In genomic region chr3:60496197-60496596, GRCm38 (mm10) we compare ENCODE assay signal across 15 mouse cellular contexts. TPM values are rescaled to one million over a fixed set of nuclear protein-coding genes. Genes with fewer than 3 reads are reported as not detected.
DNase-seq lines count a peak whose midpoint lies in the region; ATAC-seq and TF ChIP-seq lines count a peak whose summit lies in the region.
"Had no signal": no experiment of that assay in that cellular context is flagged by ENCODE, and none has a peak within 500 bp of the region (broad histone marks: within the 10 kb centered on the region; RNA-seq: fewer than 3 reads in every experiment).

No protein-coding gene starts in this region.

- H3K4me2 ChIP-seq in myocyte (ENCODE audit: low read depth), result peak overlapping the region; percentile 14
- H3K4me2 ChIP-seq in midbrain, embryonic 15.5 days, result no peak overlapping the region
- H3K4me2 ChIP-seq: heart, embryonic 13.5 days; intestine, embryonic 15.5 days had no signal

- H3K4me1 ChIP-seq in spleen, adult 2 months (ENCODE audit: control insufficient read depth, insufficient read depth, insufficient read length), result peaks cover 20% of the 10 kb centered on the region
- peaks cover 14% of the 10 kb centered on the region for H3K4me1 ChIP-seq in midbrain, embryonic 15.5 days

- H3K9me3 ChIP-seq in midbrain, embryonic 15.5 days, result no peaks in the 10 kb centered on the region
- H3K9me3 ChIP-seq: forebrain, embryonic 10.5 days; heart, embryonic 13.5 days; intestine, embryonic 15.5 days had no signal

- no peak for DNase-seq in spleen, adult 2 months (ENCODE audit: low read depth in 1 of 2, low spot score in 2 of 2)
- no peak for DNase-seq in spleen, postnatal 14 days (ENCODE audit: low spot score in 2 of 2)
- DNase-seq in Muller cell, postnatal 12 days (ENCODE audit: inconsistent ontology term), result no peak
- no peak for DNase-seq in embryo, embryonic 9.5 days (ENCODE audit: extremely low spot score)
- DNase-seq: gastrocnemius, postnatal 25 days; lung, postnatal 10 days; right cerebral cortex, postnatal 4 days had no signal

- peak; percentile 17 for ATAC-seq in common myeloid progenitor, adult 5-6 weeks (replicated peaks; ENCODE audit: low read depth, poor library complexity, severe bottlenecking)
- no peak for ATAC-seq in midbrain, embryonic 15.5 days (replicated peaks)
- ATAC-seq: intestine, embryonic 15.5 days had no signal

- TF ChIP-seq POLR2A in spleen, adult 2 months (IDR thresholded peaks at IDR 0.05; ENCODE audit: low read depth, low read length), result no peak
- no peak for TF ChIP-seq POLR2A in myocyte (IDR thresholded peaks at IDR 0.05; ENCODE audit: insufficient read length, low read depth)

- H3K27ac ChIP-seq in spleen, adult 2 months (ENCODE audit: insufficient read depth, low read length), result peak overlapping the region; percentile 13; the same call in 1 of the 2 replicates
- H3K27ac ChIP-seq in midbrain, embryonic 15.5 days, result no peak overlapping the region
- H3K27ac ChIP-seq: forebrain, embryonic 10.5 days; heart, embryonic 13.5 days; intestine, embryonic 15.5 days; layer of hippocampus, adult 2 months; left cerebral cortex, adult 2 months had no signal

- no peaks in the 10 kb centered on the region for H3K27me3 ChIP-seq in spleen, adult 2 months (ENCODE audit: control insufficient read depth, insufficient read depth, low read length)
- H3K27me3 ChIP-seq in myocyte (ENCODE audit: control insufficient read depth, insufficient read depth, insufficient read length), result no peaks in the 10 kb centered on the region
- no peaks in the 10 kb centered on the region; the same call in 1 of the 2 replicates for H3K27me3 ChIP-seq in midbrain, embryonic 15.5 days (replicated peaks)
- H3K27me3 ChIP-seq: heart, embryonic 13.5 days; intestine, embryonic 15.5 days had no signal

- no peaks in the 10 kb centered on the region for H3K79me2 ChIP-seq in myocyte (ENCODE audit: control insufficient read depth, insufficient read depth)

- H3K9ac ChIP-seq in midbrain, embryonic 15.5 days, result no peak overlapping the region
- H3K9ac ChIP-seq: heart, embryonic 13.5 days; intestine, embryonic 15.5 days had no signal

- WGBS in spleen, adult 2 months, result 28% methylated on average over 5 of the region's 5 CpGs
- 91% methylated on average over 5 of the region's 5 CpGs for WGBS in midbrain, embryonic 15.5 days

- TF ChIP-seq CTCF in spleen, adult 2 months (IDR thresholded peaks at IDR 0.05; ENCODE audit: extremely low read depth, insufficient read depth, insufficient read length, insufficient replicate concordance), result no peak

- no peak overlapping the region for H3K4me3 ChIP-seq in spleen, adult 2 months (ENCODE audit: extremely low read depth, insufficient read depth, insufficient read length)
- H3K4me3 ChIP-seq in myocyte, result no peak overlapping the region
- H3K4me3 ChIP-seq in midbrain, embryonic 15.5 days, result no peak overlapping the region
- H3K4me3 ChIP-seq: forebrain, embryonic 10.5 days; heart, embryonic 13.5 days; intestine, embryonic 15.5 days; layer of hippocampus, adult 2 months; left cerebral cortex, adult 2 months had no signal

- H3K36me3 ChIP-seq in spleen, adult 2 months (ENCODE audit: control insufficient read depth, insufficient read depth, low read length), result no peaks in the 10 kb centered on the region
- no peaks in the 10 kb centered on the region for H3K36me3 ChIP-seq in myocyte (ENCODE audit: control insufficient read depth, insufficient read depth)
- H3K36me3 ChIP-seq in midbrain, embryonic 15.5 days (replicated peaks), result no peaks in the 10 kb centered on the region
- H3K36me3 ChIP-seq: forebrain, embryonic 10.5 days; heart, embryonic 13.5 days; intestine, embryonic 15.5 days had no signal

- no peak overlapping the region for H3ac ChIP-seq in myocyte (ENCODE audit: control insufficient read depth, insufficient read length)

TF ChIP-seq in myocyte, 11 proteins besides CTCF, POLR2A, EP300 and RAD21:
- no peak for TF ChIP-seq MYOG (IDR thresholded peaks at IDR 0.05; ENCODE audit: control insufficient read depth in 1 of 3, insufficient read depth in 1 of 3, insufficient read length in 2 of 3, low read depth in 2 of 3)
- TF ChIP-seq TCF3 (IDR thresholded peaks at IDR 0.05; ENCODE audit: insufficient read length, low read depth), result no peak
- TF ChIP-seq MYOD1 (IDR thresholded peaks at IDR 0.05; ENCODE audit: control insufficient read depth in 1 of 3, insufficient read length in 2 of 3, low read depth in 2 of 3), result no peak
- TF ChIP-seq SRF (IDR thresholded peaks at IDR 0.05; ENCODE audit: control insufficient read depth, insufficient read length, low read depth), result no peak
- TF ChIP-seq CEBPB (IDR thresholded peaks at IDR 0.05; ENCODE audit: insufficient read depth, poor library complexity, severe bottlenecking), result no peak
- no peak for TF ChIP-seq E2F4 (IDR thresholded peaks at IDR 0.05; ENCODE audit: insufficient read depth)
- TF ChIP-seq MAX (IDR thresholded peaks at IDR 0.05; ENCODE audit: low read depth), result no peak
- TF ChIP-seq TCF12 (IDR thresholded peaks at IDR 0.05; ENCODE audit: insufficient read depth, poor library complexity, severe bottlenecking), result no peak
- no peak for TF ChIP-seq USF1 (IDR thresholded peaks at IDR 0.05; ENCODE audit: low read depth)
- TF ChIP-seq POLR2AphosphoS2 (IDR thresholded peaks at IDR 0.05; ENCODE audit: insufficient read length, low read depth), result no peak
- TF ChIP-seq REST (IDR thresholded peaks at IDR 0.05; ENCODE audit: insufficient read depth, insufficient read length), result no peak

RNA-seq across cellular contexts. Expression of gene Mbnl1, which starts 23.6 kb away (rescaled TPM):
- polyA plus RNA-seq in spleen, adult 2 months (2012; rRNA removed), result 159 and 196 TPM in 2 replicates
- 788 and 813 TPM in 2 replicates for total RNA-seq in common myeloid progenitor, adult 5-6 weeks (2017)
- polyA plus RNA-seq in myocyte (2012; fragmentation: generic; extraction: Trizol), result 24.7 TPM
- polyA plus RNA-seq in midbrain, embryonic 15.5 days (2015; fragmentation: Nextera tagmentation; extraction: Ambion mirVana), result 46.6 and 48.4 TPM in 2 replicates
